Mouse (Mus musculus) hindbrain, embryonic 14.5 days (tissue): Measurements from ENCODE around the gene Wif1. TPM values are rescaled to one million over a fixed set of nuclear protein-coding genes. Genes with fewer than 3 reads are reported as not detected.

Source experiments
- ATAC-seq: fragments of 200-750 bp; cut with Nextera tagmentation; 2 replicates; pipeline ENCODE4 v1.8.0; 2017; ENCODE audit warnings: moderate number of reproducible peaks, mild to moderate bottlenecking, moderate TSS enrichment, moderate library complexity; ENCODE audit not compliant: low FRiP score
- DNase-seq: peaks from one replicate; pipeline ENCODE4 v3.0.0-alpha.2; 2015; ENCODE audit warnings: low spot score
- H3K27ac ChIP-seq: fragments of 300-500 bp; sonication (generic); 2 replicates; pipeline ENCODE4 v1.5.1; 2014; ENCODE audit warnings: mild to moderate bottlenecking, moderate library complexity
- H3K27me3 ChIP-seq: fragments of 300-500 bp; sonication (generic); 2 replicates; pipeline ENCODE4 v1.6.1; 2014; ENCODE audit warnings: mild to moderate bottlenecking, low read length, mixed read lengths; ENCODE audit not compliant: control insufficient read depth, insufficient read depth
- H3K36me3 ChIP-seq: fragments of 300-500 bp; sonication (generic); replicated peaks from 2 replicates; pipeline ENCODE4 v1.6.1; 2014; ENCODE audit not compliant: control insufficient read depth, insufficient read depth
- H3K4me1 ChIP-seq: fragments of 300-500 bp; sonication (generic); replicated peaks from 2 replicates; pipeline ENCODE4 v1.6.1; 2014; ENCODE audit warnings: antibody characterized with exemption, low read length, mixed read lengths; ENCODE audit not compliant: control insufficient read depth, insufficient read depth
- H3K4me2 ChIP-seq: fragments of 300-500 bp; sonication (generic); replicated peaks from 2 replicates; pipeline ENCODE4 v1.6.1; 2014; ENCODE audit warnings: mild to moderate bottlenecking, moderate library complexity
- H3K4me3 ChIP-seq: fragments of 300-500 bp; sonication (generic); replicated peaks from 2 replicates; pipeline ENCODE4 v1.5.1; 2014; ENCODE audit warnings: mild to moderate bottlenecking, low read length
- H3K9ac ChIP-seq: fragments of 300-500 bp; sonication (generic); 2 replicates; pipeline ENCODE4 v1.6.1; 2014
- H3K9me3 ChIP-seq: fragments of 300-500 bp; sonication (generic); 2 replicates; pipeline ENCODE4 v1.6.1; 2016; ENCODE audit warnings: low read length; ENCODE audit not compliant: control insufficient read depth
- WGBS: fragments of 180-500 bp; shearing (Covaris S2); extraction: QIAGEN DNeasy Blood & Tissue Kit; methylation state at CpG from one replicate; pipeline ENCODE4 v1.1.7; 2014; 5-methylcytosine and 5-hydroxymethylcytosine counted together
- polyA plus RNA-seq: library from polyadenylated mRNA; unstranded; fragments of >200 nt; fragmentation: Nextera tagmentation; extraction: Ambion mirVana; gene quantifications from 2 replicates; pipeline ENCODE4 v1.2.1, GENCODE M21; 2014

The Wif1 gene
- 6.1 and 7.4 TPM in 2 replicates for polyA plus RNA-seq

- Histone ChIP-seq H3K36me3 (no peaks in the 10 kb centered on the region), H3K9ac (peak within 1 kb of the TSS; percentile 54), H3K4me3 (peak within 1 kb of the TSS; percentile 43), H3K27me3 (peaks cover 37% of the 10 kb centered on the region), H3K27ac (no peak within 1 kb of the TSS), H3K9me3 (no peaks in the 10 kb centered on the region), H3K4me1 (peaks cover 8% of the 10 kb centered on the region; the same call in 1 of the 2 replicates), H3K4me2 (peak within 1 kb of the TSS; percentile 90)
- WGBS: under 1% methylated on average over 48 of the region's 49 CpGs
- ATAC-seq (peak; percentile 91), DNase-seq (peak; percentile 78)
These were observed at the start of gene Wif1 for GRCm38 (mm10) chr10:121033826-121034568. Gene Wif1, plus strand, starts transcription at chr10:121033960.

GRCm38 (mm10) chr10:121002135-121002534 is 31.6 kb upstream of the Wif1 start:
- DNase-seq (no peak), ATAC-seq (no peak)
- 76% methylated on average over 2 of the region's 2 CpGs for WGBS
- no peak overlapping the region for H3K4me3 ChIP-seq
- H3K4me2 ChIP-seq: no peak overlapping the region
- no peak overlapping the region for H3K9ac ChIP-seq
- H3K27me3 ChIP-seq: no peaks in the 10 kb centered on the region
- H3K9me3 ChIP-seq: no peaks in the 10 kb centered on the region
- no peaks in the 10 kb centered on the region for H3K4me1 ChIP-seq
- H3K27ac ChIP-seq: no peak overlapping the region
- no peaks in the 10 kb centered on the region for H3K36me3 ChIP-seq

DNA sequence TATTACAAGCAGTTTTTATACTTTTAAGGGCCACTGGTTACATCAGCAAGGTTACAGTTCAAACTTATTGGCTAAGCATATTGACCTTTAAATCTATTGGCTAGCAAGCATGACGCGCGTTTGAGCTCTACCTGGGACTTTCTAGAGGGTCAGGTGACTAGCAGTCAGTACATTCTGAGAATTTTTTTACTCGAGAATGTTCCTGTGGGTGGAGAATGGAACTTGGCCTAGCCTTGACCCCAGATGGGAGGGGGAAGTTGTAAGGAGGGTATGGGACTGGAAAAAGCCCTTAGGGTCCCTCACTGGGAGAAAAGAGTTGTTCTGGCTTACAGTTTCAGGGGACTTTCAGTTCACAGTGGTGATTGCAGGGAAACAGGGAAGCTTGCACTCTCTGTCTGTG is 22.3 kb upstream of the Wif1 start:
- Histone ChIP-seq H3K36me3 (no peaks in the 10 kb centered on the region), H3K4me1 (no peaks in the 10 kb centered on the region), H3K27me3 (no peaks in the 10 kb centered on the region), H3K27ac (no peak overlapping the region), H3K4me3 (no peak overlapping the region), H3K9ac (no peak overlapping the region), H3K4me2 (no peak overlapping the region), H3K9me3 (peaks cover 6% of the 10 kb centered on the region; the same call in 1 of the 2 replicates)
- WGBS: 87% methylated on average over 4 of the region's 4 CpGs
- no peak for DNase-seq
- no peak for ATAC-seq

DNA sequence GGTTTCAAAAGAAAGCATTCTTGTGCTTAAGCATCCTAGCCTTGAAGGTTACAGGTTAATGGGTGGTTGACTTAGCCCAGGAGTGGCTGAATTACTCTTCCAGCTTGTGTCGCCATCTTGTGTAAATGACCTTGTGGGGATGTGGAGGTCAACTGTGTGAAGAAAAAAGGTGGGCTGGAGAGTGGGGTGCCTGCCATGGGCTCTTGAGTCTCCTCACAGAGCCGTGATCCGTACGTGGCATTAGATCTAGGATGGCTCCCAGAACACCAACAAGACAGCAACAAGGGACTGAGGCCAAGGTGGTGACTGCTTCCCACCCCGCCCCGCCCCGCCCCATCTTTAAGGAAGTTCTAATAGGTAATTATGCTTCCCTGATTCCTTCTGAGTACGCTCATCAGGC is 17.5 kb upstream of the Wif1 start:
- no peak for ATAC-seq
- WGBS: 93% methylated on average over 8 of the region's 8 CpGs

GRCm38 (mm10) chr10:121016711-121017503 is 16.9 kb upstream of the Wif1 start:
- DNase-seq (no peak), ATAC-seq (no peak)

More for the DNA sequence above, 17.5 kb upstream of the Wif1 start:
- no peak for DNase-seq
- Histone ChIP-seq H3K9me3 (peaks cover 6% of the 10 kb centered on the region; the same call in 1 of the 2 replicates), H3K4me1 (no peaks in the 10 kb centered on the region), H3K36me3 (no peaks in the 10 kb centered on the region), H3K27ac (0 out of 2 replicates have a peak overlapping the region, but pooled peaks have one; percentile 3), H3K4me3 (no peak overlapping the region), H3K9ac (no peak overlapping the region), H3K27me3 (no peaks in the 10 kb centered on the region), H3K4me2 (no peak overlapping the region)

DNA sequence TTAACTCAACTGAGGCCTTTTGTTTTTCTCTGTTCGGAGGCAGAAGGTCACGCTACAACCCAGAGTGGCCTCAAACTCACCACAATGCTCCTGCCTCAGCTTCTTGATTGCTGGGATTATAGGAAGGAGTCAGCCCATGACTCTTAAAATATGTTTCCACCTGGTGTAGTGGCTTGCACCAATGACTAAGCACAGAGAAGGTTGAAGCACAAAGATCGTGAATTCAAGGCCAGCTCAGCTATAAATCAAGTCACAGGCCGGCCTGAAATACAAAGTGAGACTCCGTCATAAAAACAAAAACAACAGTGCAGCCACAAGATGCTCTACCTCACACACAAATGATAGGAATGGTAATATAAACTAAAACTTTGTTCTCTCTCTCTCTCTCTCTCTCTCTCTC is 10.8 kb upstream of the Wif1 start:
- ATAC-seq (no peak), DNase-seq (no peak)
- H3K9me3 ChIP-seq: no peaks in the 10 kb centered on the region
- no peaks in the 10 kb centered on the region for H3K36me3 ChIP-seq
- H3K9ac ChIP-seq: no peak overlapping the region
- no peak overlapping the region for H3K27ac ChIP-seq
- no peaks in the 10 kb centered on the region for H3K27me3 ChIP-seq
- no peaks in the 10 kb centered on the region for H3K4me1 ChIP-seq
- no peak overlapping the region for H3K4me3 ChIP-seq
- H3K4me2 ChIP-seq: no peak overlapping the region
- WGBS: 63% methylated on average over 5 of the region's 5 CpGs

More at GRCm38 (mm10) chr10:121016711-121017503, 16.9 kb upstream of the Wif1 start:
- Histone ChIP-seq H3K9me3 (peaks cover 6% of the 10 kb centered on the region; the same call in 1 of the 2 replicates), H3K27ac (0 out of 2 replicates have a peak overlapping the region, but pooled peaks have one; percentile 3), H3K4me1 (no peaks in the 10 kb centered on the region), H3K4me3 (no peak overlapping the region), H3K4me2 (no peak overlapping the region), H3K27me3 (no peaks in the 10 kb centered on the region), H3K9ac (no peak overlapping the region), H3K36me3 (no peaks in the 10 kb centered on the region)
- 21% methylated on average over 18 of the region's 18 CpGs for WGBS

- Histone ChIP-seq H3K27ac (no peak overlapping the region), H3K9ac (no peak overlapping the region), H3K36me3 (no peaks in the 10 kb centered on the region), H3K9me3 (no peaks in the 10 kb centered on the region), H3K4me1 (peaks cover 8% of the 10 kb centered on the region; the same call in 1 of the 2 replicates), H3K4me2 (no peak overlapping the region), H3K27me3 (peaks cover 34% of the 10 kb centered on the region), H3K4me3 (no peak overlapping the region)
- DNase-seq (peak; percentile 73), ATAC-seq (no peak)
- 13% methylated on average over 7 of the region's 7 CpGs for WGBS
These were observed 2.0 kb upstream of the Wif1 start for GRCm38 (mm10) chr10:121031802-121032201.

- H3K27me3 ChIP-seq: peaks cover 37% of the 10 kb centered on the region
- peak; percentile 64 for DNase-seq
- H3K4me2 ChIP-seq: peak overlapping the region; percentile 90
- H3K36me3 ChIP-seq: no peaks in the 10 kb centered on the region
- under 1% methylated on average over 25 of the region's 25 CpGs for WGBS
- H3K9ac ChIP-seq: peak overlapping the region; percentile 54
- peaks cover 8% of the 10 kb centered on the region; the same call in 1 of the 2 replicates for H3K4me1 ChIP-seq
- peak; percentile 84 for ATAC-seq
- no peak overlapping the region for H3K27ac ChIP-seq
- no peaks in the 10 kb centered on the region for H3K9me3 ChIP-seq
- peak overlapping the region; percentile 43 for H3K4me3 ChIP-seq
These were observed 500 bp upstream of the Wif1 start for GRCm38 (mm10) chr10:121033128-121033791.

GRCm38 (mm10) chr10:121034569-121034947 is 798 bp downstream of the Wif1 start:
- no peak for ATAC-seq
- Histone ChIP-seq H3K9ac (peak overlapping the region; percentile 54), H3K27me3 (peaks cover 37% of the 10 kb centered on the region), H3K36me3 (no peaks in the 10 kb centered on the region), H3K4me3 (peak overlapping the region; percentile 43), H3K9me3 (no peaks in the 10 kb centered on the region), H3K27ac (no peak overlapping the region), H3K4me1 (peaks cover 8% of the 10 kb centered on the region; the same call in 1 of the 2 replicates), H3K4me2 (peak overlapping the region; percentile 90)
- no peak for DNase-seq
- WGBS: 12% methylated on average over 5 of the region's 5 CpGs
